Mouse (Mus musculus) kidney, embryonic 15.5 days (tissue): Measurements from ENCODE around the gene Lhpp. TPM values are rescaled to one million over a fixed set of nuclear protein-coding genes. Genes with fewer than 3 reads are reported as not detected.

Experiments
- ATAC-seq: fragments of 200-750 bp; cut with Nextera tagmentation; replicated peaks from 2 replicates; pipeline ENCODE4 v1.8.0; 2017; ENCODE audit warnings: moderate TSS enrichment; ENCODE audit not compliant: low FRiP score
- H3K27ac ChIP-seq: fragments of 300-500 bp; sonication (generic); 2 replicates; pipeline ENCODE4 v1.5.1; 2015; ENCODE audit warnings: mild to moderate bottlenecking, inconsistent platforms
- H3K27me3 ChIP-seq: fragments of 300-500 bp; sonication (generic); 2 replicates; pipeline ENCODE4 v1.6.1; 2015; ENCODE audit warnings: inconsistent platforms
- H3K36me3 ChIP-seq: fragments of 300-500 bp; sonication (generic); 2 replicates; pipeline ENCODE4 v1.6.1; 2015; ENCODE audit warnings: inconsistent platforms
- H3K4me1 ChIP-seq: fragments of 300-500 bp; sonication (generic); 2 replicates; pipeline ENCODE4 v1.6.1; 2015; ENCODE audit warnings: inconsistent platforms
- H3K4me2 ChIP-seq: fragments of 300-500 bp; sonication (generic); 2 replicates; pipeline ENCODE4 v1.6.1; 2015; ENCODE audit warnings: moderate library complexity, mild to moderate bottlenecking, inconsistent platforms
- H3K4me3 ChIP-seq: fragments of 300-500 bp; sonication (generic); replicated peaks from 2 replicates; pipeline ENCODE4 v1.5.1; 2015; ENCODE audit warnings: mild to moderate bottlenecking, inconsistent platforms
- H3K9ac ChIP-seq: fragments of 300-500 bp; sonication (generic); 2 replicates; pipeline ENCODE4 v1.6.1; 2015; ENCODE audit warnings: mild to moderate bottlenecking, inconsistent platforms
- H3K9me3 ChIP-seq: fragments of 300-500 bp; sonication (generic); replicated peaks from 2 replicates; pipeline ENCODE4 v1.6.1; 2016; ENCODE audit warnings: inconsistent platforms
- WGBS: fragments of 180-500 bp; shearing (Covaris S2); methylation state at CpG from one replicate; pipeline ENCODE4 v1.1.7; 2015; ENCODE audit warnings: mixed read lengths; 5-methylcytosine and 5-hydroxymethylcytosine counted together
- polyA plus RNA-seq: library from polyadenylated mRNA; unstranded; fragments of >200 nt; fragmentation: Nextera tagmentation; extraction: Ambion mirVana; gene quantifications from 2 replicates; pipeline ENCODE4 v1.2.1, GENCODE M21; 2015

Lhpp gene
- polyA plus RNA-seq, 1 experiment from 2014 or later: 22.5 TPM

DNA sequence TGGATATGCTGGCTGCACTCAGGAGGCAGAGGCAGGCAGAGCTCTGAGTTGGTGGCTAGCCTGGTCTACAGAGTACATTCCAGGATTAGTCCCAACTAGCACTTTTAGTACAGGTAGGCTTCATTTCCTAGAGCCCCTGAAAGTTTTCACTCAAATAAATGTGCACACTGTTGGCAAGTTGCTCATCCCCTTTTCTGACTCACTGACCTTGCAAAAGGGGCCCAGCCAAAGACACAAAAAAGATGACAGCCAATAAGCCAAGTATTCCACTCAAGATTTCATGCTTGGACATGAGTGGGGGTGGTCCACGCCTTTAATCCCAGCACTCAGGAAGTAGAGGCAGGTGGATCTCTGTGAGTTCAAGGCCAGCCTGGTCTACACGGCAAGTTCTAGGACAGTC lies 29.0 kb upstream of the Lhpp start:
- Histone ChIP-seq H3K4me2 (no peak overlapping the region), H3K4me1 (peaks cover 6% of the 10 kb centered on the region; the same call in 1 of the 2 replicates), H3K9ac (no peak overlapping the region), H3K4me3 (no peak overlapping the region), H3K27ac (no peak overlapping the region), H3K27me3 (peaks cover 9% of the 10 kb centered on the region; the same call in 1 of the 2 replicates), H3K36me3 (no peaks in the 10 kb centered on the region), H3K9me3 (no peaks in the 10 kb centered on the region)
- ATAC-seq: no peak
- 95% methylated on average over 2 of the region's 2 CpGs for WGBS

GRCm38 (mm10) chr7:132585695-132586491 lies 24.5 kb upstream of the Lhpp start:
- Histone ChIP-seq H3K4me1 (no peaks in the 10 kb centered on the region), H3K9ac (no peak overlapping the region), H3K27me3 (peaks cover 3% of the 10 kb centered on the region; the same call in 1 of the 2 replicates), H3K4me2 (no peak overlapping the region), H3K4me3 (no peak overlapping the region), H3K27ac (no peak overlapping the region), H3K36me3 (no peaks in the 10 kb centered on the region), H3K9me3 (no peaks in the 10 kb centered on the region)
- 67% methylated on average over 3 of the region's 3 CpGs for WGBS
- no peak for ATAC-seq

GRCm38 (mm10) chr7:132587167-132587566 lies 23.3 kb upstream of the Lhpp start:
- H3K27me3 ChIP-seq: peaks cover 3% of the 10 kb centered on the region
- H3K9ac ChIP-seq: no peak overlapping the region
- no peaks in the 10 kb centered on the region for H3K9me3 ChIP-seq
- H3K27ac ChIP-seq: no peak overlapping the region
- H3K4me2 ChIP-seq: no peak overlapping the region
- ATAC-seq: no peak
- no peaks in the 10 kb centered on the region for H3K4me1 ChIP-seq
- no peak overlapping the region for H3K4me3 ChIP-seq
- H3K36me3 ChIP-seq: no peaks in the 10 kb centered on the region
- 66% methylated on average over 5 of the region's 5 CpGs for WGBS

DNA sequence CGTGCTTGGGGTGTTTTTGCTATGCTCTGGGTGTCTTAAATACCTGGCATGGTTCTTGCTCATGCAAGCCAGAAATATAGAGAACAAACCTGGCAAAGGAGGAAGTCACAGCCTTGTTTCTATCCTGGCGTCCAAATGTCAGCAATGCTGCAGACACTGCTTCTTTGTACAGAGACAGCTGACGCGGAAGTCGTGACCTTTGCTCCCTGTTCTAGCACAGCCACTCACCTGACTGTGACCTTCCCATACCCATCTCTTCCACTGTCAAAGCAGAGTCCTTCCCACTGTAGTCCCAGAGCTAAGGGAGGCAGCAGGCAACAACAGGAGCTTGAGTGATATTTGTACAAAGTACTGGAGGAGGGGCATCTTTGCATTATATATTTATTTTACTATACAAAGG lies 20.8 kb upstream of the Lhpp start:
- no peak overlapping the region for H3K4me2 ChIP-seq
- no peak overlapping the region for H3K4me3 ChIP-seq
- no peaks in the 10 kb centered on the region for H3K36me3 ChIP-seq
- H3K27ac ChIP-seq: no peak overlapping the region
- H3K9me3 ChIP-seq: no peaks in the 10 kb centered on the region
- no peak for ATAC-seq
- WGBS: 61% methylated on average over 5 of the region's 5 CpGs
- H3K4me1 ChIP-seq: no peaks in the 10 kb centered on the region
- H3K9ac ChIP-seq: no peak overlapping the region
- H3K27me3 ChIP-seq: peaks cover 13% of the 10 kb centered on the region

GRCm38 (mm10) chr7:132593762-132594161 lies 16.7 kb upstream of the Lhpp start:
- Histone ChIP-seq H3K27ac (no peak overlapping the region), H3K4me2 (no peak overlapping the region), H3K9me3 (no peaks in the 10 kb centered on the region), H3K27me3 (peaks cover 54% of the 10 kb centered on the region), H3K9ac (no peak overlapping the region), H3K36me3 (no peaks in the 10 kb centered on the region), H3K4me3 (no peak overlapping the region), H3K4me1 (peaks cover 17% of the 10 kb centered on the region)
- 55% methylated on average over 2 of the region's 2 CpGs for WGBS
- ATAC-seq: no peak

DNA sequence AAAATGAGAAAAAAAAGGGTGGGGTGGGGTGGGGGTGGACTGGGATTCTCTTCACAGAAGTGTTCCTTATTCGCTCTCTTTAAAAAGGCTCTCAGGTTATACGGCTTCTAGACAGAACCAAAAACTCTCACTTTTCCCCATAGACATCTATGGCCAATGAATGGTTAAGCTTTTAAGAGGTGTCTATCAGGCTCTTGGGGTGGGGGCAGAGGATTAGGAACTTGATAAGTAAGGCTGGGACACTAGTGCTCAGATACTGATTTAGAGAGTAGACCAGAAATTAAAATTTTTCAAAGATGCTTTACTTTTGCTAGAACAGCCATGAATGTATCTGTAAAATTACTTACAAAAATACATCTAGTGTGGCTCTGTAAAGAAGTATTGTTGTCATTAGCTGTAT lies 16.1 kb upstream of the Lhpp start:
- no peaks in the 10 kb centered on the region for H3K9me3 ChIP-seq
- no peak for ATAC-seq
- peaks cover 59% of the 10 kb centered on the region for H3K27me3 ChIP-seq
- WGBS: 86% methylated on average over 2 of the region's 2 CpGs
- no peaks in the 10 kb centered on the region for H3K36me3 ChIP-seq
- no peak overlapping the region for H3K4me3 ChIP-seq
- peaks cover 22% of the 10 kb centered on the region for H3K4me1 ChIP-seq
- no peak overlapping the region for H3K9ac ChIP-seq
- H3K4me2 ChIP-seq: no peak overlapping the region
- H3K27ac ChIP-seq: no peak overlapping the region

DNA sequence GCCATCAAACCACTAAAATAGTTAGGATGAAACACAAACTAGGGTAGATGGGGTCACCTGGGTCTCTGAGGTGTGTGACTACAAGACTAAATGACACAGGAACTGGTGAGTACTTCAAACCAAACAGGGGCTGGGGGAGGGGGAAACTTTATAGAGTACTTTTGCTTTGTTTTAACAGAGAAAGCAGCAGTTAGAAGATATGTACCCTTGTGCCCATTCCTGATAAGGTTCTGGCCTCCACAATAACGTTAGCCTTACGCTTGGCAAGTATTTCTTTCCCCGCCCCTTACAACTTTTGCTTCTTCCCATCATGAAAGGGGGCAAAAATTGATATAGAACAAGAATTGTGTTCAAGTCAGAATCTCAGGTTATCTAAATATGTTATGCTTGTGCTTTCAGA lies 14.7 kb upstream of the Lhpp start:
- Histone ChIP-seq H3K27me3 (peaks cover 71% of the 10 kb centered on the region), H3K4me2 (no peak overlapping the region), H3K4me1 (peaks cover 29% of the 10 kb centered on the region), H3K27ac (no peak overlapping the region), H3K9me3 (no peaks in the 10 kb centered on the region), H3K36me3 (no peaks in the 10 kb centered on the region), H3K4me3 (no peak overlapping the region), H3K9ac (no peak overlapping the region)
- 88% methylated on average over 3 of the region's 3 CpGs for WGBS
- ATAC-seq: no peak

- H3K9ac ChIP-seq: 0 out of 2 replicates have a peak overlapping the region, but pooled peaks have one; percentile 19
- H3K9me3 ChIP-seq: no peaks in the 10 kb centered on the region
- H3K27me3 ChIP-seq: peaks cover 80% of the 10 kb centered on the region
- peak overlapping the region; percentile 91 for H3K4me2 ChIP-seq
- peak; percentile 26; the same call in 1 of the 2 replicates for ATAC-seq
- H3K36me3 ChIP-seq: no peaks in the 10 kb centered on the region
- peaks cover 29% of the 10 kb centered on the region for H3K4me1 ChIP-seq
- 7% methylated on average over 26 of the region's 26 CpGs for WGBS
- H3K4me3 ChIP-seq: peak overlapping the region; percentile 48
- no peak overlapping the region for H3K27ac ChIP-seq
Measured at GRCm38 (mm10) chr7:132596557-132597250, 13.7 kb upstream of the Lhpp start.

- Histone ChIP-seq H3K27me3 (peaks cover 87% of the 10 kb centered on the region), H3K9me3 (no peaks in the 10 kb centered on the region), H3K4me2 (peak overlapping the region; percentile 91), H3K27ac (no peak overlapping the region), H3K36me3 (no peaks in the 10 kb centered on the region), H3K4me3 (peak overlapping the region; percentile 48), H3K9ac (peak overlapping the region; percentile 19; the same call in 1 of the 2 replicates), H3K4me1 (peaks cover 29% of the 10 kb centered on the region)
- WGBS: under 1% methylated on average over 57 of the region's 60 CpGs
- ATAC-seq: peak; percentile 33; the same call in 1 of the 2 replicates
Measured at GRCm38 (mm10) chr7:132597251-132598041, 13.0 kb upstream of the Lhpp start.

DNA sequence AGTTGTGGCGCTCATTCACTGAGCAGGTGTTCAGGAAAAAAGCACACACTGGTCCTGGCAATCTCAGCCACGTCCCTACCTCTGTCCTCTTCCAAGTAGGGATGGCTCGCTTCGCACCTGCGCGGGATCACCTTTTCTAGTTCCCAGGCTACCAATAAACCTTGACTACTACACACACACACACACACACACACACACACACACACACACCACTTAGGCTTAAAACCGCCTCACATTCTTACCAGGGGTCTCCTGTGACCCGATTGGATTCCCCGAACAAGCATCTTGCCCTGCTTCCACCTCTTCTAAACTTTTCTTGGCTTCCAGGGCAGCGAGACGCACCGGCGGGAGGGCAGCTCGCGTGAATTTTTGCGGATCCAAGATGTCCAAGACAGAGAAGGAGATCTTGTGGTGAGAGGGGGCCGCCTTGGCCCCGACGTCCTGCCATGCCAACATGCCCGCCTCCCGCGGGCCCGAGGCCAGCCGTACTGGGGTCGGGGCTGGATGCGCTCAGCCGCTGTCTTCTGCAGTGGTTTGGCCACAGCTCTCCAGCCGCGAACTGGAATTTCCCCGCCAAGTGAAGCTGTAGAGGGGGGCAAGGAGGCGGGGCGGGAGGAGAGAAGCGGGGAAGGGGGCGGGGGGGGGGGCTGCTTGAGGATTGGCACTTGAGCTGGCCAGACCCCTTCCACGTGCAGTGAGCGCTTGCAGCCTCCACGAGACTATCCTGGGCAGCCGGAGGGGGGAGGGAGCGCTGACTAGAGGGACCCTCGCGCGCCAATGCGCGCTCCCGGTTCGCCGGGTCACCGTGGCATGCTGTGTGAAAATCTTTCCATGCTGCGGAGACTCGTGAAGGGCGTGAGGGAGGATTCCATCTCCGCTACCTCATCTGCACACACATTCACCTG lies 11.1 kb upstream of the Lhpp start, which contains the start of gene Nkx1-2:
TSS of gene Nkx1-2 (minus strand) at position 567 of the 905 bp plus-strand sequence.
- Histone ChIP-seq H3K4me3 (peak within 1 kb of the TSS; percentile 40), H3K9ac (no peak within 1 kb of the TSS), H3K4me2 (peak within 1 kb of the TSS; percentile 73), H3K9me3 (no peaks in the 10 kb centered on the region), H3K36me3 (no peaks in the 10 kb centered on the region), H3K27ac (no peak within 1 kb of the TSS), H3K4me1 (peaks cover 29% of the 10 kb centered on the region), H3K27me3 (peaks cover 96% of the 10 kb centered on the region)
- 0 out of 2 replicates have a peak, but pooled peaks have one; percentile 50 for ATAC-seq
- WGBS: under 1% methylated on average over 51 of the region's 52 CpGs

DNA sequence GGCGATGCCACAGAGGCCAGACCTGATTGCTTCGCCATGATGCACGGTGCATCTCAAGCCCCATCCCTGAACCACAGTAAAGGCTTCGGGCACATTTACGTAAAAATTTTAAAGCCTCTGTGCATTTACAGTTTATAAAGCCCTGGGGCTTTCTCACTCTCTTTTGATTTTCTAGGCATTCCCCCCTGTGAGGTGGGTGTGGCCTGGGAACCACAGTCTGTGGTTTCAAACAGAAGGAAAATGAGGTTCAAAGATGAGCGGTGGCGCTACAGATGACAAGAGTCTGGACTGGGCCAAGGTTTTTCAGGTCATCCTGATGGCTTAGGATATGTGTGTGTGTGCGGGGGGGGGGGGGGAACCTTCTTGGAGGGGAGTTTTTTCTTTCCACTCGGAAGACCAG lies 10.4 kb upstream of the Lhpp start:
- peak overlapping the region; percentile 73 for H3K4me2 ChIP-seq
- H3K4me3 ChIP-seq: peak overlapping the region; percentile 40
- H3K27me3 ChIP-seq: peaks cover 99% of the 10 kb centered on the region
- peaks cover 29% of the 10 kb centered on the region for H3K4me1 ChIP-seq
- H3K9ac ChIP-seq: no peak overlapping the region
- no peak overlapping the region for H3K27ac ChIP-seq
- H3K9me3 ChIP-seq: no peaks in the 10 kb centered on the region
- 1% methylated on average over 9 of the region's 9 CpGs for WGBS
- ATAC-seq: no peak
- H3K36me3 ChIP-seq: no peaks in the 10 kb centered on the region
